Mouse (Mus musculus) testis, adult 2 months (tissue): ENCODE data around the gene Tppp2.

ENCODE experiments used
- CTCF ChIP-seq: fragments of 200-500 bp; IDR thresholded peaks from 2 replicates; pipeline ENCODE4 v1.5.1; 2012; ENCODE audit warnings: low read depth, mild to moderate bottlenecking, inconsistent platforms, low read length, moderate library complexity; ENCODE audit not compliant: control insufficient read depth, insufficient read depth, insufficient replicate concordance
- POLR2A ChIP-seq: fragments of 200-500 bp; IDR thresholded peaks from 2 replicates; pipeline ENCODE4 v1.6.1; 2012; ENCODE audit warnings: low read depth, mild to moderate bottlenecking, inconsistent platforms, low read length, moderate library complexity; ENCODE audit not compliant: control insufficient read depth

DNA sequence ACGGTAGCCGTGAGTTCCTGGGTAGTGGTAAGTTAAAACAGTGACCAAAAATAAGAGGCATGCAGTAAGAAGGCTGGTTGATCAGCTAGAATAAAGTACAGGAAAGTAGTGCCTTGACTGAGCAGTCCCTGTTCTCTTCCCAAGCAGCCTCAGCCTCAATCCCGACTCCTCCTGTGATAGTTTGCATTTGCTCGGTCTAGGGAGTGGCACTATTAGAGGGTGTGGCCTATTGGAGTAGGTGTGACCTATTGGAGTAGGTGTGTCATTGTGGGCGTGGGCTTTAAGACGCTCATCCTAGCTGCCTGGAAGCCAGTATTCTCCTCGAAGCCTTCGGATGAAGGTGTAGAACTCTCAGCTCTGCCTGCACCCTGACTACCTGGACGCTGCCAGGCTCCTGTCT, 20.8 kb downstream of the Tppp2 start:
- TF ChIP-seq CTCF (no peak), POLR2A (no peak)
